Mouse (Mus musculus) testis, adult 2 months (tissue): ENCODE measurements around the gene Fam171b.

ENCODE experiments used
- CTCF ChIP-seq: fragments of 200-500 bp; IDR thresholded peaks from 2 replicates; pipeline ENCODE4 v1.5.1; 2012; ENCODE audit warnings: low read depth, mild to moderate bottlenecking, inconsistent platforms, low read length, moderate library complexity; ENCODE audit not compliant: control insufficient read depth, insufficient read depth, insufficient replicate concordance
- POLR2A ChIP-seq: fragments of 200-500 bp; IDR thresholded peaks from 2 replicates; pipeline ENCODE4 v1.6.1; 2012; ENCODE audit warnings: low read depth, mild to moderate bottlenecking, inconsistent platforms, low read length, moderate library complexity; ENCODE audit not compliant: control insufficient read depth

DNA sequence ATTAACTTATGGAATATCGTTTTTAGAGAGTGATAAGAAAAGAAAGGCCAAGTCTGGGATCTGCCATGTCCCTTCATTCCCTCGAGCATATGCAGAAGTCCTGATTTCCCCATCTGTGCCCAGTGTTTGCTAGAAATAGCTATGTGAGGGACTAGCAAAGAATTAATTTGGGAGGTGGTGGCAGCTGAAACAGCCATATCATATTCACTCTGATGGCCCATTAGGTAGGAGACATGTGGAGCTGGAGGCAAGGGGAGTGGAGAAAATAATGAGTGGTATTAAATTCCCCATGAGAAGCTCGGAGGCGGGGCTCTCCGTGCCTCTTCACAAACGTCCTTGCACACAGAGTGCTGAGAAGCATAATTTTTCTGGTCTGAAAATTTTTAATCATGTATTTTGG is 3.7 kb downstream of the Fam171b start:
- no peak for TF ChIP-seq POLR2A
- TF ChIP-seq CTCF, result no peak
